Mouse (Mus musculus) heart, adult 9 months (tissue): ENCODE measurements around the gene Uba7.
A peak's percentile ranks its signal among the peaks of the same experiment; 100 is the strongest.

ENCODE experiments used
- DNase-seq, 2 experiments: peaks; one replicate each; pipeline ENCODE4 v3.0.0; 2022; ENCODE audit warnings: low spot score in 2 of 2

The Uba7 gene

GRCm38 (mm10) chr9:107975399-107976386 lies at the start of gene Uba7:
Uba7 (plus strand) TSS chr9:107975505.
- peak; percentile 79 to 80 for DNase-seq

GRCm38 (mm10) chr9:107926920-107927420 lies 48.3 kb upstream of the Uba7 start:
- DNase-seq = peak in 1 of 2 experiments; percentile 26

GRCm38 (mm10) chr9:107927749-107928148 lies 47.6 kb upstream of the Uba7 start:
- no peak for DNase-seq

GRCm38 (mm10) chr9:107928169-107928568 lies 47.1 kb upstream of the Uba7 start, which contains the start of gene Actl11:
Actl11 (plus strand) TSS chr9:107928469.
- no peak for DNase-seq

- DNase-seq = no peak
These were observed 43.1 kb upstream of the Uba7 start for GRCm38 (mm10) chr9:107932221-107932620.

- DNase-seq = no peak
These were observed 41.2 kb upstream of the Uba7 start for GRCm38 (mm10) chr9:107934146-107934545.

GRCm38 (mm10) chr9:107935374-107935773 lies 39.9 kb upstream of the Uba7 start, which contains the start of gene Camkv:
Camkv (plus strand) TSS chr9:107935674.
- DNase-seq = no peak

- no peak for DNase-seq
These were observed 39.5 kb upstream of the Uba7 start for GRCm38 (mm10) chr9:107935790-107936214.

GRCm38 (mm10) chr9:107936215-107936822 lies 39.0 kb upstream of the Uba7 start:
- no peak for DNase-seq

- no peak for DNase-seq
These were observed 38.5 kb upstream of the Uba7 start for GRCm38 (mm10) chr9:107936831-107937230.

GRCm38 (mm10) chr9:107947241-107948194 lies 27.8 kb upstream of the Uba7 start:
- DNase-seq = no peak

GRCm38 (mm10) chr9:107949184-107949921 lies 26.0 kb upstream of the Uba7 start:
- DNase-seq = no peak

- no peak for DNase-seq
These were observed 25.4 kb upstream of the Uba7 start, which contains the start of gene Traip for GRCm38 (mm10) chr9:107949922-107950235. Traip (plus strand) TSS chr9:107950136.

GRCm38 (mm10) chr9:107950460-107951355 lies 24.6 kb upstream of the Uba7 start:
- DNase-seq = peak; percentile 89 to 92

- DNase-seq = no peak
These were observed 19.6 kb upstream of the Uba7 start for GRCm38 (mm10) chr9:107955613-107956289.

- DNase-seq = no peak
These were observed 18.2 kb upstream of the Uba7 start for GRCm38 (mm10) chr9:107957141-107957540.

GRCm38 (mm10) chr9:107959896-107960295 lies 15.4 kb upstream of the Uba7 start:
- no peak for DNase-seq

- DNase-seq = no peak
These were observed 14.4 kb upstream of the Uba7 start for GRCm38 (mm10) chr9:107960928-107961327.

GRCm38 (mm10) chr9:107961351-107961762 lies 13.9 kb upstream of the Uba7 start:
- no peak for DNase-seq
